Mouse (Mus musculus) testis, adult 2 months (tissue): Measurements from ENCODE around the gene Pbx2.

Source experiments
- CTCF ChIP-seq: fragments of 200-500 bp; IDR thresholded peaks from 2 replicates; pipeline ENCODE4 v1.5.1; 2012; ENCODE audit warnings: low read depth, mild to moderate bottlenecking, inconsistent platforms, low read length, moderate library complexity; ENCODE audit not compliant: control insufficient read depth, insufficient read depth, insufficient replicate concordance
- POLR2A ChIP-seq: fragments of 200-500 bp; IDR thresholded peaks from 2 replicates; pipeline ENCODE4 v1.6.1; 2012; ENCODE audit warnings: low read depth, mild to moderate bottlenecking, inconsistent platforms, low read length, moderate library complexity; ENCODE audit not compliant: control insufficient read depth

DNA sequence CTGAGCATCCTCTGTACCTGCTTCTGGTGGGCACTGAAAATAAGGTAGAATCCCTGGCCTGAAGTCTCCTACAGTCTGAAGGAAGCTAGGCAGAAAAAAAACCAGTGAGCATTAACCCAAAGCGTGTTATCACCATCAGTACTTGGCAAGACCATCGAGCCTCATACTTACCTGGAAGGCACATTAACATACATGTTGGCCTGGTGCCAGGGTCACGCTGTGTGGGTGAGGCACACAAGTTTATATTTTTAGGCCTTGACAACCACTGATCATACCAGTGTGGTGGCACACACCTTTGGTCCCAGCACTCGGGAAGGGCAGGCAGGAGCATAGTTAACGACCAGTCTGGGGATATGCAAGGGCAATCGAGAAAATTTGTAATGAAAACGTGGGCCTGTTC is 16.9 kb downstream of the Pbx2 start:
- TF ChIP-seq CTCF: no peak
- TF ChIP-seq POLR2A: no peak
